Comparison of ENCODE assay signal across 9 mouse cellular contexts in the genomic region with DNA sequence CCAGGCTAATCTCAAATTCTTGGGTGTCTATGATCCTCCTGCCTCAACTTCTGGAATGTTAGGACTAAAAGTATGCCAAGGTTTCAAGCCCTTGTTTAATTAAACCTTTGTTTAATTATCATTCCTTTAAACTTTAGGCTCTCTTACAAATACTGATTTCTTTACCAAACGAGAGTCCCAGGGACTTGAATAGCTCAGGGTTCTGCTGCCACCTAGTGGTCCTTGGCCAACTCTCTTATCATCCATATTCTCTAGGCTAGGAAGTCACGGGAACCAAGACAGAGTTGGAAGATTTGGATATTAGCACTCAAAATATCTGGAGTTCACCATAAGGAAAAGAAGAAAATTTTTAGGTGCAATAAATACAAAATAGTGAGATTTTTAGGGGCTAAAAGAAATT. TPM values are rescaled to one million over a fixed set of nuclear protein-coding genes. Genes with fewer than 3 reads are reported as not detected.
DNase-seq lines count a peak whose midpoint lies in the region; ATAC-seq and TF ChIP-seq lines count a peak whose summit lies in the region.
"Had no signal": no experiment of that assay in that cellular context is flagged by ENCODE, and none has a peak within 500 bp of the region (broad histone marks: within the 10 kb centered on the region; RNA-seq: fewer than 3 reads in every experiment).

No protein-coding gene starts in this region.

- no peak overlapping the region for H3K27ac ChIP-seq in forebrain, postnatal 0 days (ENCODE audit: low read depth, low read length)
- no peak overlapping the region for H3K27ac ChIP-seq in forebrain, embryonic 16.5 days (ENCODE audit: low read length)
- H3K27ac ChIP-seq: neural tube, embryonic 12.5 days had no signal

- H3K9me3 ChIP-seq in forebrain, postnatal 0 days (ENCODE audit: low read length) = no peaks in the 10 kb centered on the region
- H3K9me3 ChIP-seq in forebrain, embryonic 16.5 days (ENCODE audit: control insufficient read depth, low read length) = no peaks in the 10 kb centered on the region
- H3K9me3 ChIP-seq: neural tube, embryonic 12.5 days had no signal

- no peaks in the 10 kb centered on the region for H3K27me3 ChIP-seq in forebrain, postnatal 0 days (ENCODE audit: insufficient read depth, low read length)
- no peaks in the 10 kb centered on the region for H3K27me3 ChIP-seq in forebrain, embryonic 16.5 days (replicated peaks; ENCODE audit: control insufficient read depth, insufficient read depth, low read length)
- H3K27me3 ChIP-seq: neural tube, embryonic 12.5 days had no signal

- no peak overlapping the region for H3K9ac ChIP-seq in forebrain, postnatal 0 days
- no peak overlapping the region for H3K9ac ChIP-seq in forebrain, embryonic 16.5 days (replicated peaks; ENCODE audit: low read depth, low read length)
- H3K9ac ChIP-seq: neural tube, embryonic 12.5 days had no signal

- DNase-seq in forebrain, postnatal 0 days = peak; percentile 85
- peak; percentile 86 for DNase-seq in adrenal gland, postnatal 10 days
- peak; percentile 56 for DNase-seq in embryo, embryonic 11.5 days (ENCODE audit: low read depth, low spot score)
- peak; percentile 72 to 81 for DNase-seq in heart, postnatal 14 days
- DNase-seq in layer of hippocampus, postnatal 36 days = peak; percentile 58 to 72
- DNase-seq in mesoderm, embryonic 11.5 days (ENCODE audit: low read depth, low spot score) = peak; percentile 79
- DNase-seq in spleen, postnatal 4 days (ENCODE audit: low spot score in 2 of 2) = peak; percentile 54 to 84

- TF ChIP-seq CTCF in forebrain, postnatal 0 days (IDR thresholded peaks at IDR 0.05; ENCODE audit: low read depth) = peak; percentile 89

- peak; percentile 74; the same call in 1 of the 2 replicates for ATAC-seq in forebrain, postnatal 0 days
- no peak for ATAC-seq in forebrain, embryonic 16.5 days

- no peak overlapping the region for H3K4me3 ChIP-seq in forebrain, postnatal 0 days (ENCODE audit: low read depth, low read length)
- no peak overlapping the region for H3K4me3 ChIP-seq in forebrain, embryonic 16.5 days (replicated peaks; ENCODE audit: low read length)
- H3K4me3 ChIP-seq: neural tube, embryonic 12.5 days had no signal

- no peak overlapping the region for H3K4me2 ChIP-seq in forebrain, postnatal 0 days (ENCODE audit: low read depth)
- no peak overlapping the region for H3K4me2 ChIP-seq in forebrain, embryonic 16.5 days (ENCODE audit: low read length)
- H3K4me2 ChIP-seq: neural tube, embryonic 12.5 days had no signal

- H3K4me1 ChIP-seq in forebrain, postnatal 0 days (ENCODE audit: insufficient read depth) = no peaks in the 10 kb centered on the region
- no peaks in the 10 kb centered on the region for H3K4me1 ChIP-seq in forebrain, embryonic 16.5 days (replicated peaks; ENCODE audit: control insufficient read depth, insufficient read depth, low read length)
- H3K4me1 ChIP-seq: neural tube, embryonic 12.5 days had no signal

- H3K36me3 ChIP-seq in forebrain, postnatal 0 days (ENCODE audit: insufficient read depth) = no peaks in the 10 kb centered on the region
- H3K36me3 ChIP-seq in forebrain, embryonic 16.5 days (ENCODE audit: control insufficient read depth, insufficient read depth) = no peaks in the 10 kb centered on the region
- H3K36me3 ChIP-seq: neural tube, embryonic 12.5 days had no signal

- intact Hi-C loops in heart, postnatal 14 days (cut with DNase I) = loop anchor here (1.0 to 5.0 kb wide), 3 partner anchors 76 to 155 kb away; no protein-coding TSS in a partner anchor

- 5% methylated on average over 2 of the region's 2 CpGs for WGBS in forebrain, postnatal 0 days
- WGBS in forebrain, embryonic 16.5 days = 7% methylated on average over 2 of the region's 2 CpGs

RNA-seq across cellular contexts. Expression of a gene that starts 28.0 kb away (rescaled TPM):
- 49.6 and 49.9 TPM in 2 replicates for total RNA-seq in forebrain, postnatal 0 days (2014; rRNA removed)
- 70.3 and 72.6 TPM in 2 replicates for polyA plus RNA-seq in forebrain, postnatal 0 days (2015; fragmentation: Nextera tagmentation; extraction: Ambion mirVana)
- polyA plus RNA-seq in forebrain, embryonic 16.5 days (2015; fragmentation: Nextera tagmentation; extraction: Ambion mirVana) = 64.2 and 68.2 TPM in 2 replicates
- total RNA-seq in adrenal gland, postnatal 10 days (2021) = 10 to 100 TPM; 35.9 to 49.7 TPM
- 100 to 1,000 TPM; 122 to 139 TPM for total RNA-seq in heart, postnatal 14 days (2021)
- 10 to 100 TPM; 65.7 to 69.3 TPM for total RNA-seq in layer of hippocampus, postnatal 36 days (2021)

RNA-seq across cellular contexts. Expression of a gene that starts 35.8 kb away (rescaled TPM):
- total RNA-seq in forebrain, postnatal 0 days (2014; rRNA removed) = not detected in 2 replicates
- 0.19 TPM in 1 of 2 replicates, not detected in the other for polyA plus RNA-seq in forebrain, postnatal 0 days (2015; fragmentation: Nextera tagmentation; extraction: Ambion mirVana)
- not detected in 2 replicates for polyA plus RNA-seq in forebrain, embryonic 16.5 days (2015; fragmentation: Nextera tagmentation; extraction: Ambion mirVana)
- total RNA-seq in adrenal gland, postnatal 10 days (2021) = 1,000 to 10,000 TPM in 1 of 2 experiments, 100 to 1,000 TPM in 1; 143 to 1,372 TPM
- not detected for total RNA-seq in heart, postnatal 14 days (2021)
- not detected for total RNA-seq in layer of hippocampus, postnatal 36 days (2021)
- polyA plus RNA-seq: neural tube, embryonic 12.5 days had no signal

Comparison
In these comparisons a context has a peak if more than half of its experiments do, and no peak if none do; other contexts are left out.
1. RNA of a gene that starts 35.8 kb away (total RNA-seq): 143 to 1,372 TPM in adrenal gland, postnatal 10 days; not detected in heart, postnatal 14 days, not detected in layer of hippocampus, postnatal 36 days and not detected in forebrain, postnatal 0 days; every median in the first group is over 100 times any median in the second.
2. Peak in every context shown above with its lines, with median percentiles within 50 percentile points of each other: DNase-seq.